Mouse (Mus musculus) naive thymus-derived CD4-positive, alpha-beta T cell, adult 2 months (primary cell): ENCODE data around the gene F3.

Experiments used
- DNase-seq: peaks from one replicate; pipeline ENCODE4 v3.0.0-alpha.2; 2011; ENCODE audit warnings: low read depth

The F3 gene

GRCm38 (mm10) chr3:121722971-121723844, at the start of gene F3:
F3 (plus strand) TSS chr3:121723537.
- peak; percentile 45 for DNase-seq

- DNase-seq, result no peak
Measured at GRCm38 (mm10) chr3:121678935-121679334, 44.4 kb upstream of the F3 start.

GRCm38 (mm10) chr3:121679443-121679842, 43.9 kb upstream of the F3 start:
- no peak for DNase-seq

GRCm38 (mm10) chr3:121680187-121680586, 43.1 kb upstream of the F3 start:
- DNase-seq, result no peak

- no peak for DNase-seq
Measured at GRCm38 (mm10) chr3:121682439-121683411, 40.6 kb upstream of the F3 start.

- DNase-seq, result no peak
Measured at GRCm38 (mm10) chr3:121684552-121684951, 38.8 kb upstream of the F3 start.

- no peak for DNase-seq
Measured at GRCm38 (mm10) chr3:121684963-121685362, 38.4 kb upstream of the F3 start.

GRCm38 (mm10) chr3:121685985-121686384, 37.4 kb upstream of the F3 start:
- DNase-seq, result no peak

- no peak for DNase-seq
Measured at GRCm38 (mm10) chr3:121686408-121686911, 36.9 kb upstream of the F3 start.

GRCm38 (mm10) chr3:121687741-121688140, 35.6 kb upstream of the F3 start:
- DNase-seq, result no peak

GRCm38 (mm10) chr3:121689029-121689428, 34.3 kb upstream of the F3 start:
- peak; percentile 32 for DNase-seq

GRCm38 (mm10) chr3:121689697-121690096, 33.6 kb upstream of the F3 start:
- peak; percentile 5 for DNase-seq

- DNase-seq, result no peak
Measured at GRCm38 (mm10) chr3:121693001-121693730, 30.2 kb upstream of the F3 start.

- no peak for DNase-seq
Measured at GRCm38 (mm10) chr3:121693746-121694145, 29.6 kb upstream of the F3 start.

GRCm38 (mm10) chr3:121697169-121697568, 26.2 kb upstream of the F3 start:
- DNase-seq, result no peak

GRCm38 (mm10) chr3:121699401-121699800, 23.9 kb upstream of the F3 start:
- no peak for DNase-seq

- DNase-seq, result no peak
Measured at GRCm38 (mm10) chr3:121699849-121700248, 23.5 kb upstream of the F3 start.

- no peak for DNase-seq
Measured at GRCm38 (mm10) chr3:121700364-121700952, 22.9 kb upstream of the F3 start.

- no peak for DNase-seq
Measured at GRCm38 (mm10) chr3:121703155-121703879, 20.0 kb upstream of the F3 start.

GRCm38 (mm10) chr3:121703880-121704243, 19.5 kb upstream of the F3 start:
- DNase-seq, result no peak

GRCm38 (mm10) chr3:121706087-121706486, 17.2 kb upstream of the F3 start:
- DNase-seq, result no peak
